Mouse (Mus musculus) embryonic facial prominence, embryonic 15.5 days (tissue): ENCODE data around the gene Tfcp2l1. TPM values are rescaled to one million over a fixed set of nuclear protein-coding genes. Genes with fewer than 3 reads are reported as not detected.

ENCODE experiments used
- ATAC-seq: fragments of 200-750 bp; cut with Nextera tagmentation; 2 replicates; pipeline ENCODE4 v1.8.0; 2017; ENCODE audit warnings: low read depth, moderate TSS enrichment; ENCODE audit not compliant: insufficient number of reproducible peaks, low FRiP score, low TSS enrichment
- H3K27ac ChIP-seq: fragments of 300-500 bp; sonication (generic); replicated peaks from 2 replicates; pipeline ENCODE4 v1.5.1; 2015; ENCODE audit warnings: mild to moderate bottlenecking, inconsistent platforms
- H3K27me3 ChIP-seq: fragments of 300-500 bp; sonication (generic); 2 replicates; pipeline ENCODE4 v1.6.1; 2015; ENCODE audit warnings: inconsistent platforms
- H3K36me3 ChIP-seq: fragments of 300-500 bp; sonication (generic); 2 replicates; pipeline ENCODE4 v1.6.1; 2015; ENCODE audit warnings: mild to moderate bottlenecking, inconsistent platforms
- H3K4me1 ChIP-seq: fragments of 300-500 bp; sonication (generic); 2 replicates; pipeline ENCODE4 v1.6.1; 2015; ENCODE audit warnings: inconsistent platforms
- H3K4me2 ChIP-seq: fragments of 300-500 bp; sonication (generic); replicated peaks from 2 replicates; pipeline ENCODE4 v1.6.1; 2015; ENCODE audit warnings: mild to moderate bottlenecking, inconsistent platforms
- H3K4me3 ChIP-seq: fragments of 300-500 bp; sonication (generic); replicated peaks from 2 replicates; pipeline ENCODE4 v1.5.1; 2015; ENCODE audit warnings: mild to moderate bottlenecking, inconsistent platforms
- H3K9ac ChIP-seq: fragments of 300-500 bp; sonication (generic); 2 replicates; pipeline ENCODE4 v1.6.1; 2015; ENCODE audit warnings: inconsistent platforms
- H3K9me3 ChIP-seq: fragments of 300-500 bp; sonication (generic); replicated peaks from 2 replicates; pipeline ENCODE4 v1.6.1; 2016; ENCODE audit warnings: inconsistent platforms
- WGBS: fragments of 180-500 bp; shearing (Covaris S2); methylation state at CpG from one replicate; pipeline ENCODE4 v1.1.7; 2015; 5-methylcytosine and 5-hydroxymethylcytosine counted together
- polyA plus RNA-seq: library from polyadenylated mRNA; unstranded; fragments of >200 nt; fragmentation: Nextera tagmentation; extraction: Ambion mirVana; gene quantifications from 2 replicates; pipeline ENCODE4 v1.2.1, GENCODE M21; 2015

The Tfcp2l1 gene
- polyA plus RNA-seq, 1 experiment from 2014 or later: 1.0 TPM

DNA sequence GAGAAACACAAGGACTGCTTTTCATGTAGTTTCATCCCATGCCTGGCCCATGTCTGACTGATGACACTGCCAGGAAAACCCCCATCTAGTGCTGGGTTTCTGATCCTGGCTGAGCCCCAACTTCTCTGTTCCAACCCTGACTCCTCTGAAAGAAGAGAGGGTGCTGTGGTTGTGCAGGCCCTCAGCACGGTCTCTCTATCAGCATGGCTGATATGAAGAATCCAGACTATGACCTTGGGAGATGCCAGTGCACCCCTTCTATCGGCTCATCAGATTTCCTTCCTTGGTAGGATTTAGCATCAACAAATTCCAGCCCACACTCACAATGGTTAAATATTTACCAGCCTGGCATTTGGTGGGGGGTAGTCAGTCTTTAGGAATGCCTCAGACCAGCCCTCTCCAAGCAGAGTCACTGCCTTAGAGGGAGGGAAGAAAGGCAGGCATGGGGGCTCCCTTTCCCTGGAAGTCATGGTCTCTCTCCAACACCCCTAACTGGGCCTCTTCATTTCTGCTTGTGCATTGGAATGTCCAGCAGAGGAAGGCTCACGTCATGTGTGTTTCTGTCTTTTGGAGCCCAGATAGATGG is 33.2 kb downstream of the Tfcp2l1 start:
- H3K27ac ChIP-seq: no peak overlapping the region
- 53% methylated on average over 3 of the region's 3 CpGs for WGBS
- no peaks in the 10 kb centered on the region for H3K27me3 ChIP-seq
- no peaks in the 10 kb centered on the region for H3K9me3 ChIP-seq
- H3K4me1 ChIP-seq: no peaks in the 10 kb centered on the region
- H3K4me3 ChIP-seq: no peak overlapping the region
- no peak overlapping the region for H3K4me2 ChIP-seq
- no peak overlapping the region for H3K9ac ChIP-seq
- ATAC-seq: 0 out of 2 replicates have a peak, but pooled peaks have one; percentile 13
- H3K36me3 ChIP-seq: no peaks in the 10 kb centered on the region

DNA sequence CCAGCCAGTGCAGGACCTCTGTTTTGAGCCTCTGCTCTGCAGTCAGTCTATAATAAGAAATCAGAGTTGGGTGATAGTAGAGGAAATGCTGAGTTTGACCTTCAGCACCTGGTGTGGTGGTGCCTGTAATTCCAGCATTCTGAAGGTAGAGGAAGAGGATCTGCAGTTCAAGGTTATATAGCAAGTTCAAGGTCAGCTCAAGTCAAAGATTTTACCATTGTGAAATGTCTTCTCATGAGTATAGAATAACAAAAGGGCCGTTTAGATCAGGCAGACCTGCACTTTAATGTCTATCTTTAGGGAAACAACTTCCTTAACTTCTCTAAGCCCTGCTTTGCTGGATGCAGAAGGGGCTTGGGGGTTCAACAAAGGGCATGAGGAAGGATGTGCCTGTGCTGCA is 35.3 kb downstream of the Tfcp2l1 start:
- no peak for ATAC-seq
- H3K4me3 ChIP-seq: no peak overlapping the region
- no peaks in the 10 kb centered on the region for H3K36me3 ChIP-seq
- H3K27ac ChIP-seq: no peak overlapping the region
- 44% methylated on average over 1 of the region's 1 CpGs for WGBS
- H3K4me1 ChIP-seq: no peaks in the 10 kb centered on the region
- no peaks in the 10 kb centered on the region for H3K9me3 ChIP-seq
- H3K27me3 ChIP-seq: no peaks in the 10 kb centered on the region
- H3K9ac ChIP-seq: no peak overlapping the region
- no peak overlapping the region for H3K4me2 ChIP-seq

DNA sequence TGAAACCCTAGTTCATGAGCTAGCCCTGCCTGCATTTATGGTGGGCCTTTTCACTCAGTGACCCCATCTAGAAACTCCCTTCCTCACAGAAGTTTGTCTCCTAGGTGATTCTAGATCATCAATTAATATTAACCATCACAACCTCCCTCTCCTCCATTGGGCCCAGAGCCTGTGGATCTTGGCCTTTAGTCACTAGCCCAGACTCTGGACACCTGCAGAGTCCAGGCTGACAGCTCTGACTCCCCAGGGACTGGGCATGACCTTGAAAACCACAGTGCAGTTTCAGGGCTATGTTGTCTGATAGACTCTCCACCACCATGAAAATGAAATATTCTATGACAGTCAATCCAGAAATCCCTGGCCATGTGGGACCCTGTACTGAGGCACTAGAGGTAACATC is 39.8 kb downstream of the Tfcp2l1 start:
- no peaks in the 10 kb centered on the region for H3K27me3 ChIP-seq
- H3K4me1 ChIP-seq: no peaks in the 10 kb centered on the region
- no peak for ATAC-seq
- no peak overlapping the region for H3K27ac ChIP-seq
- H3K9me3 ChIP-seq: no peaks in the 10 kb centered on the region
- H3K4me3 ChIP-seq: no peak overlapping the region
- H3K4me2 ChIP-seq: no peak overlapping the region
- H3K36me3 ChIP-seq: no peaks in the 10 kb centered on the region
- no peak overlapping the region for H3K9ac ChIP-seq

DNA sequence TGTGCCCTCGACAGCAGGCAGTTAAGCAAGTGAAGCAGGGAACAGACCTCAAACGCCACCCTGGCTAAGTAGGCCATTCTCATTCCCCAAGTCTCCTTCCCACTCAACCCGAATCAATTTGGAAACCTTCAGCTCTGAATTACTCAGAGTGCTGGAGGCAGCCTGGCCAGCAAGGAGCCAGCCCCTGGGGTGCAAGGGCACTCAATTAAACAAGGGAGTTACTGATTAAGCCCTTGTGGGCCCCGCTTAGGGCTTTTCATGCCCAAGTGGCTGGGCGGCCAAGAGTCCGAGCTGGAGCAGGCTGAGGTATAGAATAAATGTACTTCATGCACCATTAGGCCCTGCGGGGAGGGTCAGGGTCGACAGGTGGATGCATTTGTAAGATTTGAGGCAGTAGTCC is 44.5 kb downstream of the Tfcp2l1 start:
- Histone ChIP-seq H3K27me3 (no peaks in the 10 kb centered on the region), H3K9ac (no peak overlapping the region), H3K4me3 (no peak overlapping the region), H3K27ac (no peak overlapping the region), H3K4me2 (no peak overlapping the region), H3K4me1 (no peaks in the 10 kb centered on the region), H3K36me3 (no peaks in the 10 kb centered on the region), H3K9me3 (no peaks in the 10 kb centered on the region)
- WGBS: 42% methylated on average over 8 of the region's 8 CpGs
- ATAC-seq: no peak

DNA sequence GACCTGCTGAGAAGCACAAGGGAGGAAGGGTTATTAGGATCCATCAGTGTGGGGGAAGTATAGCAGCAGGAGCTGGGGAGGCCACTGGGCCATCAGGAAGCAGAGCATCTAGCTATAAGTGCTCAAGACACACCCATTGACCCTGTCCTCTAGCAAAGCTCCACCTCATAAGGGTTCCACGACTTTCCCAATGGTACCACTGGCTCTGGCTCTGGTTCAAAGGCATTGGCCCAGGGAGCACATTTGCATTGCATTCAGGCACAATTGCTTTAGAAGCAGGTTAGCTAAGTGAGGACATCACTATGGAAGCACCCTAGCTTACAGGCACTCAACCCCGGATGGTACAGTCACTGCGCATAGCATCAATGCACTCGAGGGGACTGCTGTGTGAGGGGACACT is 46.4 kb downstream of the Tfcp2l1 start:
- no peak for ATAC-seq
- no peak overlapping the region for H3K4me3 ChIP-seq
- no peaks in the 10 kb centered on the region for H3K4me1 ChIP-seq
- H3K9me3 ChIP-seq: no peaks in the 10 kb centered on the region
- no peak overlapping the region for H3K27ac ChIP-seq
- no peaks in the 10 kb centered on the region for H3K27me3 ChIP-seq
- H3K4me2 ChIP-seq: no peak overlapping the region
- no peak overlapping the region for H3K9ac ChIP-seq
- WGBS: 85% methylated on average over 4 of the region's 4 CpGs
- no peaks in the 10 kb centered on the region for H3K36me3 ChIP-seq

DNA sequence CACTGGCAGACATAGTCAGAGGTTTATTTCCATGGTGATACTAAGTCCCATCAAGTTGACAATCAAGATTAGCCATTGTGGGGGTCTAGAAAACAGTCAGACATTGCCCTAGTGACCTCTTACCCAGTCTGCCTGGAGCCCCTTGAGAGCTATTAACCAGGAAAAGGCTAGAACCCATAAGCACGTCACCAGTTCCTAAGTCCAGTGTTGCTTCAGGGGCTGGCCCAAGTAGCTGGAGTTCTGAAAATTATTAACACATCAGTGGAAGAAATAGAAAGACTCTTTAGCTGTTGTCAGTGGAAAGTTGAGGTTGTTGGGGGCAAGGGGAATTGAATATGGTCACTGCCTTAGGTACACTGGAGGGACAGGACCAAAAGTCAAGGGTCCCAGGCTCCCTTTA is 54.2 kb downstream of the Tfcp2l1 start:
- Histone ChIP-seq H3K9ac (no peak overlapping the region), H3K4me1 (no peaks in the 10 kb centered on the region), H3K27ac (no peak overlapping the region), H3K4me2 (no peak overlapping the region), H3K9me3 (no peaks in the 10 kb centered on the region), H3K4me3 (no peak overlapping the region), H3K36me3 (no peaks in the 10 kb centered on the region), H3K27me3 (no peaks in the 10 kb centered on the region)
- ATAC-seq: no peak
- WGBS: 62% methylated on average over 1 of the region's 1 CpGs

DNA sequence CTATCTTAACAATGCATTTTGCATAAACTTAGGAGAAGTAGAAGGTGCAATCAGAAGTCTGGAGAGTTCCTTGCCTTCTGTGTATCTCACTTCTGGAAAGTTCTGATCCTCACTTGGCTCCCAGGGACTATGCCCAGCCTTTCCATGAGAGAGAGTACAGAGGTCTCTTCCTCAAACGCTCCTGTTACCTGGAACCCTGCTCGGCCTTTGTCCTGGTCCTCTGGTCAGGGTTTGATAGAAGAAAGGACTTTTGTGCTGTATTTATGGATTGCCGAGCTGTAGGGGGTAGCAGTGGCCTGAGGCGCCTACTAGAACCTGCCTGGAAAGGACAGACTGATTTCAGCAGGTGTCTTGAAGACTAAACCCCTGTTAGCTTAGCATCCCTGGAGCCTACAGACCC is 55.9 kb downstream of the Tfcp2l1 start:
- ATAC-seq: no peak
- no peaks in the 10 kb centered on the region for H3K9me3 ChIP-seq
- no peak overlapping the region for H3K27ac ChIP-seq
- no peaks in the 10 kb centered on the region for H3K36me3 ChIP-seq
- H3K27me3 ChIP-seq: no peaks in the 10 kb centered on the region
- no peak overlapping the region for H3K4me3 ChIP-seq
- no peak overlapping the region for H3K9ac ChIP-seq
- no peak overlapping the region for H3K4me2 ChIP-seq
- 70% methylated on average over 4 of the region's 4 CpGs for WGBS
- H3K4me1 ChIP-seq: no peaks in the 10 kb centered on the region

DNA sequence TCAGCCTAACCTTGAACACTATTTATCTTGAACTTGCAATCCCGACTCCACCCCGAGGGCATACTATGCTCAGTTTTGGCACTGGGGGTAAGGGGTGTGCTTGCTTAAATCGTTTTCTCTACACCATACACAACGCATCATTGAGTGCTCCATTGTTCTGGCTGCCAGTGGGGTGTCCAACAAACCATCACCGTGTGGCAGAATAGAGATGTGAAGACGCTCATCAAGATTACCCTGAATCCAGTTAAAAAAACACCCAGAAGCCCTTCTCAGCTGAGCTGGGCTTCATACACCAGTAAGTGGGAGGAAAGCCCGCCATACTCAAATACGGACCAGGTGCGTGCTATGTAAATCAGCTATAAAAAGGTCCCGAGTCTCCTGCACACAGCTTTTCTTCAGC is 60.0 kb downstream of the Tfcp2l1 start:
- ATAC-seq: no peak
- no peaks in the 10 kb centered on the region for H3K36me3 ChIP-seq
- no peak overlapping the region for H3K4me3 ChIP-seq
- H3K4me1 ChIP-seq: no peaks in the 10 kb centered on the region
- H3K27me3 ChIP-seq: no peaks in the 10 kb centered on the region
- no peak overlapping the region for H3K27ac ChIP-seq
- no peaks in the 10 kb centered on the region for H3K9me3 ChIP-seq
- H3K9ac ChIP-seq: no peak overlapping the region
- H3K4me2 ChIP-seq: no peak overlapping the region
- WGBS: 72% methylated on average over 10 of the region's 10 CpGs

DNA sequence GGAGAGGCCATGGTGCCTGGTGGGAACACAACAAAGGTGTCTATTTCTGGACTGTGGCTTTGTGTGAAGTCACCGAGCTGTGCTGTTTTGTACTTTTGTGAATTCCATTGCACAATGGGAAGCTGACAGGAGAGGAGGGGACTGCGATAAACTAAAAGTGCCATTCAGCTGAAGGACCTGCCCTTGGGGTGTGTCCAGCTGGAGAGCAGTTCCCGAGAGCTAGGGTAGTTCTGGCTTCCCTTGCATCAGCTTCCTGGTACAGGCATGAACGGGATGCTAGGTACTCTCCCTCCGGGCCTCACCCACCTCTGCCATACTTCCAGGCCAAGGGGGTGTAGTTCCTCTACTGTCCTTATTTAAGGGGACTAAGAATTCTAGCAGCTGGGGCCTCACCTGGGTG is 62.1 kb downstream of the Tfcp2l1 start:
- H3K4me1 ChIP-seq: no peaks in the 10 kb centered on the region
- H3K27ac ChIP-seq: no peak overlapping the region
- H3K27me3 ChIP-seq: no peaks in the 10 kb centered on the region
- H3K4me2 ChIP-seq: no peak overlapping the region
- H3K36me3 ChIP-seq: no peaks in the 10 kb centered on the region
- no peak for ATAC-seq
- no peaks in the 10 kb centered on the region for H3K9me3 ChIP-seq
- no peak overlapping the region for H3K4me3 ChIP-seq
- H3K9ac ChIP-seq: no peak overlapping the region
- WGBS: 43% methylated on average over 5 of the region's 5 CpGs

DNA sequence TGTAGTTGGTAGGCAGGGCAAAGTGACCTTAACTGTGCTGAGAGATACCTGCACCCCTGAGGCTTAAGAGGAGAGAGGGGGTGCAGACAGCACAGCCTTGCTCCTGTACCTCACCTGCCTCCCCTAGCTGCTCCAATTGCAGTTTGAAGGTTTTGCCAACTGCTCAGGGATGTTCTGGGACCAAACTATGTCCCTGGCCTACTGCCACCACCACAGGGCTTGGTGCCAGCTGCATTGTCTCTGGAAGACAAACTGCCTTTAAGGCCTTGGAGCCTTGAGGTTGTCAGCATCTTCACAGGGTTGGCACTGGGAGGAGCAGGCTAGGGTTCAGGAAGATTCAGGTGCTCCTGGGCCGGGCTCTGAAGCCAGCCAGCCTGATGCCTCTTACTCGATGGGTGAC is 66.7 kb downstream of the Tfcp2l1 start:
- Histone ChIP-seq H3K4me1 (no peaks in the 10 kb centered on the region), H3K4me2 (no peak overlapping the region), H3K9ac (no peak overlapping the region), H3K9me3 (no peaks in the 10 kb centered on the region), H3K27me3 (no peaks in the 10 kb centered on the region), H3K4me3 (no peak overlapping the region), H3K27ac (no peak overlapping the region), H3K36me3 (no peaks in the 10 kb centered on the region)
- WGBS: 68% methylated on average over 2 of the region's 2 CpGs
- ATAC-seq: no peak

DNA sequence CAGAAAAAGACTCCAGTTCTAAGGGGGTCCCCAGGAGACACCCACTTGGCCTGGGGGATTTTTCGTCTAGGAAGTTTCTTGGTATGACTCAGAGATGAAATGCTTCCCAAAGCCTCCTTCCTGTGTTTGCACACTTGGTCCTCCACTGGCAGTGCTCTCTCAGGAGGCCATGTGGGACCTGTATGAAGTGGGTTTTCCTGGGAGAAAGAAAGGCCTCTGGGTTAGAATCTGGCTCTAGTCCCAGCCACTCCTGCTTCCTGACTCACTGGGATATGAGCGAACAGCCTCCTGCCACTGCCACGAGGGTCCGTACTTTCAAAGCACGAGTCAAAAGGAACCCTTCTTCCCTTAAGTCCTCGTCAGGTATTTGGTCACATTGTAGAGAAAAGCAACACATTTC is 70.2 kb downstream of the Tfcp2l1 start:
- no peaks in the 10 kb centered on the region for H3K4me1 ChIP-seq
- no peaks in the 10 kb centered on the region for H3K36me3 ChIP-seq
- no peak overlapping the region for H3K27ac ChIP-seq
- no peak overlapping the region for H3K4me2 ChIP-seq
- no peak for ATAC-seq
- 67% methylated on average over 6 of the region's 6 CpGs for WGBS
- no peak overlapping the region for H3K4me3 ChIP-seq
- no peak overlapping the region for H3K9ac ChIP-seq
- no peaks in the 10 kb centered on the region for H3K9me3 ChIP-seq
- no peaks in the 10 kb centered on the region for H3K27me3 ChIP-seq

DNA sequence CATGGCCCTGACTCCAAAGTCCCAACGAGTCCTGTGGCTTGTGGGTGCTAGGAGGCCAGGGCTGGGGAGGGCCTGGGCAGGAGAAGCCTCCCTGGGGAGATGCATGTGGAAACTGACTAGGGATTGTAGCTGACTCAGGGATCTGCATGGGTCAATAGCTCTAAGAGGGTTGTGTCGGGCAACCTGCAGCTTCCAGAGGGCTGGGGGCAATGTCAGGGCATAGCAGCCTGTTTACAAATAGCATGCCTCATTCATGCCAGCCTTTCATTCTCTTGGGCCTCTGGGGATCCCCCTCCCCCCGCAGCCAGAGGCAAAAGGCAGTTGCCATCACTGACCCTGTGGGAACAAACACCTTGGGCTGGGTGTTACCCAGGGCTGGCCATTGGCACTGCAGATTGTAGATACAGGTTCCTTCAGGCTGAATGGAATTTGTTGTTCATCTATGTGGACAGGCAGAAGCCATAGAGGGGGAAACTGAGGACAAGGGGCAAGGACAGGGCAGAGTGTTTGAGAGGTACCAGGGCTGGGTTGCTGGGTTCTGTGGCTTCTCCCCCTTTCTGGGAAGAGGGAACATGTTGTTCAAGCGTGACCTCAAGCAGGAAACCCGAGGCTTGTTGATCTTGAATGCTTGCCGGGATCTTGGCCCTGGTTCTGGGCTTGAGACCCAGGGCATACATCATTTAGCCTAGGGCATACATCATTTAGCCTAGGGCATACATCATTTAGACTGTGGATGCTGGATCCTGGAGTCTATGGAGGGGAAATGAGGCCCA is 71.6 kb downstream of the Tfcp2l1 start:
- no peaks in the 10 kb centered on the region for H3K4me1 ChIP-seq
- ATAC-seq: no peak
- no peaks in the 10 kb centered on the region for H3K27me3 ChIP-seq
- no peak overlapping the region for H3K4me2 ChIP-seq
- H3K27ac ChIP-seq: no peak overlapping the region
- 50% methylated on average over 6 of the region's 6 CpGs for WGBS
- H3K9me3 ChIP-seq: no peaks in the 10 kb centered on the region
- H3K36me3 ChIP-seq: no peaks in the 10 kb centered on the region
- no peak overlapping the region for H3K9ac ChIP-seq
- no peak overlapping the region for H3K4me3 ChIP-seq
